Mouse (Mus musculus) thymus, adult 18-20 months (tissue): Measurements from ENCODE around the gene Zfp628.
A peak's percentile ranks its signal among the peaks of the same experiment; 100 is the strongest.

Experiments used
- DNase-seq, 2 experiments: peaks; one replicate each; pipeline ENCODE4 v3.0.0; 2022; ENCODE audit warnings: mixed read lengths in 2 of 2

Zfp628 gene

DNA sequence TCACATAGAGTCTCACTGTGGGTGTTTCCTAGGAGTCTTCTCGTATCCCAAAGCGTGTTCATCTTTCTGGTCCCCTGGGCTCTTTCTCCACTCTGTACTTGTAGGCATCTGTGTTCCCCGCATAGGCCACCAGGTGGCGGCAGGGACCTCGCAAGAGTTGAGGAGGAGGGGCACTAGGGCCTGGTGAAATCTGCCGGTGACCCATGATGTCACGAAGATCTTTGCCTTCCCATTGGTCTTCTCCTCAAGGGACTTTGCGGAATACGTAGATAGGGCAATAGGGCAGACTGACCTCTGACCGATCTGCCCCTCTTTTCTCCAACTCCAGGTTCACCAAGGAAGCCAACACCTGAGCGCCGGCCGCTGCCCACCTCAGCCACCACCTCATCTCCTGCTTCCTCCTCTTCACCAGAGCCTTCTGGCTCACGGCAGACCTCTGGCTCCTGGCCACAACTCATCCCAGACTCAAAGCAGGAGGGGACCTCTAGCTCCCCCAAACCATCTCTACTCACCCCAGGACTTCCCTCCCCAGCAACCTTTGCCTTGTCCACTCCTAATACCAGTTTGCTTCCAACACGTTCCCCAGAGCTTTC lies 28.3 kb downstream of the Zfp628 start:
- DNase-seq: peak; percentile 79 to 87

DNA sequence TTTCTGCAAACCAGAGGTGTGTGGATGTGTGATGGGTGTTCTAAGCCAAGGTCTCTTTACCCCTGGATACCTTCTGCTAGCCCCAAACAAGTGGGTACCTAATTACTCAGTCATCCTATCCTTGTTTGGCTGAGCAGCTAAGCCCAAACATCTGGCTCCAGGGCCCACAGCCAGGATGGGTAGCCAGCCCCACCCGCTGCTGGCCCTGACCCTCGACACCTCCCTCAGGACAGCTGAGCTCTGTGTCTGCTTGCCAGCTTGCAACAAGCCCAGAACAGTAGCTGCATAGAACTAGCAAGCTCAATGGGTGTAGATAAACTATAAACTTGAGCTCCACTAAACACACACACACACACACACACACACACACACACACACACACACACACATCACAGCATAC lies 32.8 kb downstream of the Zfp628 start:
- DNase-seq: no peak

DNA sequence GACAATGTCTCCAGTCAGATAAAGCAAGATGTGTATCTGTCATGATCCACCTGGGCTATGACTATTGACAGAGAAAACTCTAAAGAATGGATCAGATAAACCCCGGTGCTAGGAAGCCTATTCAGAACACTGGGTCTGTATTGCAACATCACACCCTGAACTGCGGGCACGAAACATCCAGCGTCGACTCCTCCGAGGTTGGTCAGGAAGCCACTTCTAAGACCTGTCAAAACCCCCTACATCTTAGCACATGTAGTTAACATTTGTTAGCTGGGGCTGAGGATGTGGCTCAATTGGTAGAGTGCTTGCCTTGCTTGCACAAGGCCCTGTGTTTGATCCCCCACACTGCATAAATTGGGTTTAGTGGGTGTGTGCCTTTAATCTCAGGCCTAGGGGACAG lies 33.4 kb downstream of the Zfp628 start:
- no peak for DNase-seq

DNA sequence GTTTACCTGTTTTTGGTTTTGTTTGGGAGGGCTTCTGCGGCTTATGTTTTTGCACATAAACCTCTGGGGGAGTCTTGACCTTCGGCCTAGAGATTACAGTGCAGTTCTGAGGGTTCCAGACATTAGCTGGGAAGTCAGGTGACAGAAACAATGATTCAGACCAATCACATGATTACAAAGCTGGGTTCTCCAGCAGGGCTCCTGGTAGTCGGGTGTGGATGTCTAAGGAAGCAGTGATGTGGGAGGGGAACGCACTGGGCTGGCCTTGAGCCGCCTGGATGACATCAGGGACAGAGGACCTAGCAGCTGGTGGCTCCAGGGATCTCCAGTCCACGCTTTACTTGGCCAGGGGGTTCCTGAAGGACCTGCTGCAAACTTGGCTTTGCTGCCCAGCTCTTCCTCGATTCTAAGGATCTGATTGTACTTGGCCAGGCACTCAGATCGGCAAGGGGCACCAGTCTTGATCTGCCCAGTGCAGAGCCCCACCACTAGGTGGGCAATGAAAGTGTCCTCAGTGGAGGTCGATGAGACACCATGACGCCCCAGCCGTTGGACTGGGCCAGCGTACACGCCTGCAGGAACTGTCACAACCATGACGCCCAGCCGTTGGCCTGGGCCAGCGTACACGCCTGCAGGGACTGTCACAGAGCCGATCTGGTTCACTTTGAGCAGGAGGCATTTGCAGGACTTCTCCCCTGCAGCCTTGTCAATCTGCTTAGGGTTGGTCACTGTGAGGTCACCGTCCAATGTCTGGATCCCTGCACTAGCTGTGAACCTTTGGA lies 35.7 kb downstream of the Zfp628 start:
- no peak for DNase-seq

DNA sequence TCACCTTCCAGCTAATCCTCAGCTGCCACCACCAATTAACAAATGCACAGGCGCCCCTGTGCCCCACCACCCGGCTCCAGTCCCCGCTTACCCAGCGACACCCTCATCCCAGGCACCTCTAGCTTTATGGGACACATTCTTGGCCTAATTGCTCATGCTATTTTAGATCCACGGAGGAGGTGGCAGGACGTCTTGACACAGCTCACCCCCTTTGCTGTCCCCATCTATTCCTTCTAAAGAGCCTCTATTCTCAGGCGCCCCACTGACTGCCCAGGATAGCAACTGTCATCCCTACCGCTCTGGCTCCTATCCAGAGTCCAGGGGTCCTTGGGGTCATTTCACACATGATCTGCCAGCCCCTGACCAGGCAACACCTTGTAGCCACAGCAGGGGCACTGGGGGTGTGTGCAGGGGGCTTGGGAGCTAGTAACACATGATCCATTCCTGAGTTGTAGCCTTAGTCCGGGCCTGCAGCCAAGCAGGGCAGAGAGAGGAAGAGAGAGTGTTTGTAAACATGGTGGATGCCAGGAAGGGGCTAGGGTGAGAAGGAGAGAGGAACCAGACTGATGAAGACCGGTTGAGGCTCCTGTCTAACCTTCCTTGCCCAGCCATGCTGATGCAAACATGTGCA lies 38.9 kb downstream of the Zfp628 start:
- no peak for DNase-seq

DNA sequence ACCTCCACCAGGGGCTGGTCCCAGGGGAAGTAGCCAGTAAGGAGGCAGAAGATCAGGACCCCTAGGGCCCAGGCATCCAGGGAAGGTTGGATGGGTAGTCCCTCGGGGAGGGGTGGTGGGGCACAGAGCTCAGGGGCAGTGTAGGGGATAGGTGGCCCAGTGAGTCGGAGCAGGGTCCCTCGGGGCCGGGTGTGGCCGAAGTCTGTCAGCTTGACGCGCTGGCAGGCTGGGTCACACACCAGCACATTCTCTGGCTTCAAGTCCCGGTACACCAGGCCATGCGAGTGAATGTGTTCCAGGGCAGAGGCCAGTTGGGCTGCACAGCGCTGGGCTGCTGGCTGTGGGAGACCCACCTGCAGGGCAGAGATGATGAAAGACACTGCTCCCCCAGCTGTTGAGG lies 42.3 kb downstream of the Zfp628 start:
- no peak for DNase-seq

DNA sequence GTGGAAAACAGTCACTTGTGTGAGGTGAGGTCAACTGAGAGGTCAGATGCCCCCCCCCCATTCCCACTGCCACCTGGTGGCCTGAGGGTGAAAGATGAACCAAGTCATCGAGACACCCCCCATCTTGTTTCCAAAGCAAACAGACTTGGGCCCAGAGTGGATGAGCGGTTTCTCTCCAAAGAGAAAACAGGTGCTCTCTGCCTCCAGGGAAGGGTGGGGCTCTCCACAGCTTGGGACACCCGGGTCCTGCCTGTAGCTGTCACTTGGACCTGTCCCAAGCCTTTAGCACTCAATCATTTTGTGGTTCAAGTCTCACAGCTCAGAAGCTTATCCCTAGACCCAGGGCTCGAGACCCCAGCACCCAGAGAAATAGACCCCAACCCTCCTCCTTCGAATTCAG lies 48.5 kb downstream of the Zfp628 start:
- no peak for DNase-seq

DNA sequence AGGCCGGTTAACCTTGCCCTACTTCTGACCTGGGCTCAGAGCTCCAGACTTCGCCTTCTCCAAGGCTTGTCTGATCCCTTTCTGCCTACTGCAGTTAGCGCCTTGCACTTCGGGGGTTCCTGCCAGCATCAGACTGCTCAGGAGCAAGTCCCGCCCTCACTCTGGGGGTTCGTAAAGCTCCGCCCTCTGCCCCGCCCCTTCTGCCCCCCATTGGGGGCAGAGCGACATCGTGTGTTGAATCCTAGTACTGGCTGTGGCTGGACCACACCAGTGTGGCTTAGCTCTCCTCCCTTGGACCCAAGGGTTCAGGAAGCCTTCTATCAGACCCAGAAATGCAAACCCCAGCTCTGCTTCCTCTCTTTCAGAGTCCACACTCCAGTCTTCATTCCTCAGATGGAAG lies 49.3 kb downstream of the Zfp628 start, which contains the start of gene Sbk2:
TSS of gene Sbk2 (minus strand) at position 135 of the 400 bp plus-strand sequence.
- DNase-seq: peak; percentile 67 to 68

DNA sequence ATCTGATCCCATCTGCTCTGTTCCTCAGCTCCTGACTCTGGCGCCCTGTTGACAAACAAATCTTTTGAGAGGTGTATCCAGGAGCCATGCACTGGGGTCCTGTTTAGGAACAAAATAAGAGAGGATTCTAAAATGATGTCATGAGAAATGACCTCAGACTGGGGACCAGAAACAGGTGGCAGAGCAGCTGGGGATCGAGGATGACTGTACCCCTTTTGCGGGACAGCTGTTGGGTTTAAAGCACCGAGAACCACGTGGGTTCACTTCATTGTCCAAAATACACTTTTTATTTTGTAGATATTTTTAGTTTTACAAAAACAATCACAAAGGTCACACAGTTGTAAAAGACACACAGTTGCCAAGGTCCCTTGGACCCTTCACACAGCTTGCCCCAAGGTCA lies 50.0 kb downstream of the Zfp628 start:
- no peak for DNase-seq

DNA sequence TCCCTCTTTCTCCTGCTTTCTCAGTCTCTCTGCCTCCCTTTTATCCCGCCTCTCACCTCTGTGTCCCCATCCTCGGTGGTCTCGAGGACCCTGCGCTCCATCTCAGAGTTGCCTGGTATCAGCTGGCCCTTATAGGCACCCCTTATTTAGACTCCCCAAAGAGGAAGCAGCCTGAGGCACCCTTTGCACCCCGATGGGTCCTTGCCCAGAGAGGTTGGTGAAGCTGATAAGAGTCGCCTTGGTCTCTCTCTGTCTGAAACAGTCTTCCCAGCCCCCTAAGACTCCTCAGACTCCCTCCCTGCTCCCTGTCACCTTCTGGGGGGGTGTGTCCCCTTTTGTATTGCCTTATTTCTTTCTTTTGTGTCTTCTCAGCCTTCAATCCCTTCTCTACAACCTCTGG lies 56.1 kb downstream of the Zfp628 start, which contains the start of gene Sbk3:
TSS of gene Sbk3 (minus strand) at position 101 of the 400 bp plus-strand sequence.
- DNase-seq: no peak
